Mouse (Mus musculus) megakaryocyte, embryonic 14.5 days (primary cell): ENCODE data around the gene H2-Eb2. TPM values are rescaled to one million over a fixed set of nuclear protein-coding genes. Genes with fewer than 3 reads are reported as not detected.

Experiments
- H3K27me3 ChIP-seq: replicated peaks from 2 replicates; pipeline ENCODE3; 2012; ENCODE audit warnings: inconsistent platforms
- H3K36me3 ChIP-seq: replicated peaks from 2 replicates; pipeline ENCODE3; 2012; ENCODE audit warnings: low read length, inconsistent platforms, mixed read lengths
- H3K4me1 ChIP-seq: 2 replicates; pipeline ENCODE4 v1.6.1; 2012; ENCODE audit warnings: inconsistent platforms
- H3K4me3 ChIP-seq: replicated peaks from 2 replicates; pipeline ENCODE3; 2012; ENCODE audit warnings: moderate library complexity, mild to moderate bottlenecking, inconsistent platforms
- H3K9me3 ChIP-seq: 2 replicates; pipeline ENCODE4 v1.6.1; 2012; ENCODE audit warnings: inconsistent platforms
- FLI1 ChIP-seq: IDR thresholded peaks from 2 replicates; pipeline ENCODE4 v1.6.1; 2012; ENCODE audit warnings: low read length, inconsistent platforms, mixed read lengths
- GATA1 ChIP-seq: IDR thresholded peaks from 3 replicates; pipeline ENCODE4 v1.6.1; 2012; ENCODE audit warnings: mixed read lengths, low read length, inconsistent platforms, borderline replicate concordance
- polyA plus RNA-seq: library from polyadenylated mRNA; stranded (reverse); fragments of >175 nt; gene quantifications from 2 replicates; pipeline ENCODE4 v1.2.3, GENCODE M21; 2012; ENCODE audit warnings: low replicate concordance; ENCODE audit not compliant: insufficient read depth

The H2-Eb2 gene
- polyA plus RNA-seq: not detected in 2 replicates

DNA sequence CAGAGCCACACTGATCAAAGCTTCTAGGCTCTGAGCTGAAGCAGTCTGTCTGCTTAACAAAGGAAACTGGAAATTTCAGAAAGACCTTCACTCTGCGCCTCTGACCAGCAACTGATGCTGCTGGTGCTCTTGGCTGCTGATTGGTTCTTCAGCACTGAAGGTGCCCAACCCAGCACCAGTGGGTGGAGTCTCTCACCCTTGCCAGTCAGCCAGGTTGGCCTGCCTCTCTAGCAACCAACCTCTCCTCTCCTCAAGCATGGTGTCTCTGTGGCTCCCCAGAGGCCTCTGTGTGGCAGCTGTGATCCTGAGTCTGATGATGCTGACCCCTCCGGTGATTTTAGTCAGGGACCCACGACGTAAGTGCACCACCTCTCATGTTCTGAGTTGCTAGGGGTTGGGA is at the start of gene H2-Eb2:
Gene H2-Eb2, plus strand, starts transcription at position 230 of the 400 bp plus-strand sequence.
- TF ChIP-seq GATA1 (no peak), FLI1 (no peak)
- no peaks in the 10 kb centered on the region for H3K9me3 ChIP-seq
- peaks cover 6% of the 10 kb centered on the region for H3K4me1 ChIP-seq
- H3K4me3 ChIP-seq: no peak within 1 kb of the TSS
- H3K27me3 ChIP-seq: peaks cover 2% of the 10 kb centered on the region
- H3K36me3 ChIP-seq: no peaks in the 10 kb centered on the region

GRCm38 (mm10) chr17:34280499-34281038 is 44.9 kb upstream of the H2-Eb2 start:
- no peaks in the 10 kb centered on the region for H3K36me3 ChIP-seq

GRCm38 (mm10) chr17:34281836-34282235 is 43.6 kb upstream of the H2-Eb2 start:
- Histone ChIP-seq H3K27me3 (peaks cover 8% of the 10 kb centered on the region), H3K4me3 (no peak overlapping the region), H3K36me3 (no peaks in the 10 kb centered on the region), H3K4me1 (peaks cover 13% of the 10 kb centered on the region), H3K9me3 (peaks cover 5% of the 10 kb centered on the region; the same call in 1 of the 2 replicates)
- TF ChIP-seq FLI1 (no peak), GATA1 (no peak)

More at GRCm38 (mm10) chr17:34280499-34281038, 44.9 kb upstream of the H2-Eb2 start:
- Histone ChIP-seq H3K9me3 (peaks cover 5% of the 10 kb centered on the region; the same call in 1 of the 2 replicates), H3K4me3 (no peak overlapping the region), H3K4me1 (peaks cover 5% of the 10 kb centered on the region; the same call in 1 of the 2 replicates), H3K27me3 (peaks cover 8% of the 10 kb centered on the region)
- TF ChIP-seq FLI1 (no peak), GATA1 (no peak)

- no peaks in the 10 kb centered on the region for H3K9me3 ChIP-seq
These were observed 40.1 kb upstream of the H2-Eb2 start for GRCm38 (mm10) chr17:34285371-34285770.

DNA sequence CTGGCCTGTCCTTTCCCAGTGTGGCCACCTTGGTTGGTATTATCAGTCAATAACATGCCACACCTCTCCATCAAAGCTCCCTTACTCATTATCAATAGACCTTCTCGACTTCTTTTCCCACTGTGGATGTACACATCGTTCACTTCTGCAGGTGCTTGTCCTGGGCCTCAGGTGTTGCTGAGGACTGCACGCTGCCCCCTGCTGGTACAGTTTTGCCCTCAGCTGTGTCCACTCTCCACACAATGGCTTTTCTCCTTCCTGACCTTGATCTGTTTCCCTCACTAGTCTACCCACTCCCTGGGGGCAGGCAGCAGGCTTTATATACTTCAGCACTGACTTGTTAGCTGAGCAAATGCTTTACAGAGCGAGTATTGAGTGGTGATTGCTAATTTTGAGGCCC is 39.6 kb upstream of the H2-Eb2 start:
- H3K4me1 ChIP-seq: peaks cover 21% of the 10 kb centered on the region
- peaks cover 8% of the 10 kb centered on the region for H3K27me3 ChIP-seq
- no peaks in the 10 kb centered on the region for H3K9me3 ChIP-seq
- no peaks in the 10 kb centered on the region for H3K36me3 ChIP-seq
- TF ChIP-seq FLI1 (no peak), GATA1 (no peak)
- H3K4me3 ChIP-seq: no peak overlapping the region

More at GRCm38 (mm10) chr17:34285371-34285770, 40.1 kb upstream of the H2-Eb2 start:
- no peak for TF ChIP-seq FLI1
- TF ChIP-seq GATA1: no peak
- no peak overlapping the region for H3K4me3 ChIP-seq
- no peaks in the 10 kb centered on the region for H3K36me3 ChIP-seq
- peaks cover 8% of the 10 kb centered on the region for H3K27me3 ChIP-seq
- H3K4me1 ChIP-seq: peaks cover 21% of the 10 kb centered on the region

- Histone ChIP-seq H3K27me3 (peaks cover 6% of the 10 kb centered on the region), H3K36me3 (no peaks in the 10 kb centered on the region), H3K9me3 (no peaks in the 10 kb centered on the region), H3K4me1 (peaks cover 27% of the 10 kb centered on the region), H3K4me3 (no peak overlapping the region)
- TF ChIP-seq GATA1 (no peak), FLI1 (no peak)
These were observed 39.0 kb upstream of the H2-Eb2 start for GRCm38 (mm10) chr17:34286501-34286900.

DNA sequence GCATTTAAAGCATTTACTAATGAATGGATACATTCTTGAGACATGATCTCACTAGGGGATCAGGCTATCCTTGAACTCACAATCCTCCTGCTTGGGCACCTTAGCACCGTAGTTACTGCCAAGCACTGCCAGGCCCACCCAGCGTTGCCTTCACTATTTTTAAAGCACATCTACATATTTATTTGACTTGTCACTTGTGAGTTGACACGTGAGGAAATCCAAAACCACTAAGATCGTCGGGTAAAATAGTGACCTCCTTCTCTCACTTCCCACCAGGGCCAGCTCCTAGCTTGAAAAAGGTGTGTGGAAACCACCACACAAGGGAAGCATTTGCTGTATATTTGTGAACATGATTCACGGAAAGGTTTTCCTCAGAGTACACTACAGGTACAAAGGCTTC is 38.5 kb upstream of the H2-Eb2 start:
- H3K27me3 ChIP-seq: peaks cover 4% of the 10 kb centered on the region
- TF ChIP-seq FLI1: no peak
- no peak for TF ChIP-seq GATA1
- H3K4me3 ChIP-seq: peak overlapping the region; percentile 46
- H3K9me3 ChIP-seq: no peaks in the 10 kb centered on the region
- H3K36me3 ChIP-seq: no peaks in the 10 kb centered on the region
- H3K4me1 ChIP-seq: peaks cover 31% of the 10 kb centered on the region

DNA sequence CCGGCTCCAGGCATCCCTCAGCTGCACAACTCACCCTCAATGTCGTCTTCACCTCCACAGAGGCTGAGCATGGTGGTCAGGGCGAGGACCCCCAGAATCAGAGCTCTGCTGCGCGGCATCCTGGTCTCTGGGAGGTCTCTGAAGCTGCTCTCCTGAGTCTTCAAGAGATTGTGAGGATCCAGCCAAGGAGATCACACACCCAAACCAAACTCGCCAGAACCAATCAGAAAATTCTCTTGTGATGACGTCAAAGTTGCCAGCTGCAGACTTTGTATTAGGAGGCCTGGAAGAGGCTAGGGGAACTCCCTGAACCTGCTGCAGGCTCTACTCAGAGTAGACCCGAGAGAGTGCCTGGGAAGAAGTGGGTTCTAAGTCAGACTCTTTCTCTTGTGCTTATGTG is 37.8 kb upstream of the H2-Eb2 start, which contains the start of gene H2-Aa:
Gene H2-Aa, minus strand, starts transcription at position 176 of the 400 bp plus-strand sequence.
- Histone ChIP-seq H3K36me3 (no peaks in the 10 kb centered on the region), H3K4me1 (peaks cover 34% of the 10 kb centered on the region), H3K4me3 (peak within 1 kb of the TSS; percentile 46), H3K27me3 (peaks cover 2% of the 10 kb centered on the region), H3K9me3 (no peaks in the 10 kb centered on the region)
- TF ChIP-seq FLI1 (no peak), GATA1 (no peak)

DNA sequence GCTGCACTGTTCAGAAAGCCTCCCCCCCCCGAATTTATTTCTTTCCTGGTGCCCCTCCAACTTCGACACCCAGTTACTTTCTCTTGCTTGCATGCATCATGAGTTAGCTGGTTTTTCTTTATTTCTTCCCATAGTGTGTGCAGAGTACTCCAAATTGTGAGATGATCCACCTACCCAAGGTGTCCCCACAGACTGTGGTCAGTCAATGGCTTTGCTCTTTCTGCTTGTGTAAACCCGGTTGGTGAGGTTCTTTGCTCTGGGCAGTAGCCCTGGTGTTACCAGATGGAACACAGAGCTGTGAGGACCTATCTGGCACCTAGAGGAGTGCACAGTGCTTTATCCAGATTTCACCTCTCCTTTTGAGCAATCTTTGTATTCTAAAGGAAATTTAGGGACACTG is 37.3 kb upstream of the H2-Eb2 start:
- TF ChIP-seq GATA1: no peak
- peaks cover under 1% of the 10 kb centered on the region for H3K27me3 ChIP-seq
- H3K9me3 ChIP-seq: no peaks in the 10 kb centered on the region
- H3K4me1 ChIP-seq: peaks cover 34% of the 10 kb centered on the region
- H3K4me3 ChIP-seq: no peak overlapping the region
- H3K36me3 ChIP-seq: no peaks in the 10 kb centered on the region

GRCm38 (mm10) chr17:34291609-34292008 is 33.9 kb upstream of the H2-Eb2 start:
- TF ChIP-seq FLI1: no peak
- TF ChIP-seq GATA1: no peak
- Histone ChIP-seq H3K4me3 (peak overlapping the region; percentile 77), H3K36me3 (no peaks in the 10 kb centered on the region), H3K27me3 (no peaks in the 10 kb centered on the region), H3K9me3 (no peaks in the 10 kb centered on the region), H3K4me1 (peaks cover 51% of the 10 kb centered on the region)
